Mouse (Mus musculus): ENCODE results near the gene Syt6. TPM values are rescaled to one million over a fixed set of nuclear protein-coding genes. Genes with fewer than 3 reads are reported as not detected.

The Syt6 gene
- polyA plus RNA-seq (2015; fragmentation: Nextera tagmentation; extraction: Ambion mirVana) = 0.02 TPM in 1 of 2 replicates, not detected in the other

- H3K9me3 ChIP-seq (replicated peaks) = no peaks in the 10 kb centered on the region
- no peak for ATAC-seq (ENCODE audit: insufficient read depth)
- no peak within 1 kb of the TSS for H3K27ac ChIP-seq (replicated peaks)
- H3K4me1 ChIP-seq (replicated peaks) = 0 out of 2 replicates have a peak, but pooled peaks cover 4% of the 10 kb centered on the region
- H3K27me3 ChIP-seq = peaks cover 83% of the 10 kb centered on the region
- H3K9ac ChIP-seq = no peak within 1 kb of the TSS
- no peaks in the 10 kb centered on the region for H3K36me3 ChIP-seq (replicated peaks)
- WGBS (ENCODE audit: insufficient replicate concordance) = 3% methylated on average over 44 of the region's 44 CpGs
- peak within 1 kb of the TSS; percentile 51 for H3K4me2 ChIP-seq
- H3K4me3 ChIP-seq (replicated peaks) = peak within 1 kb of the TSS; percentile 23; the same call in 1 of the 2 replicates
These were observed at the start of gene Syt6 for GRCm38 (mm10) chr3:103575156-103575892. Syt6 (plus strand) TSS chr3:103575231.

DNA sequence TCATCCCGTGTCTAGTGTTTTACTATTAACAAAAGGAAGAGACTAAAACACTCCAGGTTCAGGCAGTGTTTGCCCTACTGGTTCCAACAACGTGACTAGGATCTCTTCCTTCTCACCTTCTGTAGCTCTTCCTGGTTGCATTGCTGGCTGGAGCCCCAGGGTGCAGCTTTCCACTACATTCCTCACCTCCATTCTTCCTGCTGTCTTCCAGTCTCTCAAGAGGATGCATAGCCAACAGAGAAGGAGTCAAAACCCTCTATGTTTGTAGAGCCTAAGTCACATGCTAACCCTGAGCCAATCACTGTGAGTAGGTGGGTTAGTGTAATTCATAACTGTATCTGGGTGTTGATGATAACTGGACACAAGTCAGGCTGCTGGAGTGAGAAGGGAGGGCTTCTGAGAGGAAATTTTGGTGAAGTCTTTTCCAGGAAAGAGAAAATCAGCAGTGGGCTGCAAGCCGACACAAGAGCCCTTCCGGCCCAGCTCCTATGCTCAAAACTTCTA, 48.8 kb upstream of the Syt6 start:
- no peaks in the 10 kb centered on the region for H3K4me1 ChIP-seq (replicated peaks)
- H3K4me2 ChIP-seq = no peak overlapping the region
- H3K27me3 ChIP-seq = no peaks in the 10 kb centered on the region
- no peak overlapping the region for H3K27ac ChIP-seq (replicated peaks)
- no peaks in the 10 kb centered on the region for H3K9me3 ChIP-seq (replicated peaks)
- ATAC-seq (ENCODE audit: insufficient read depth) = no peak
- no peak overlapping the region for H3K9ac ChIP-seq
- H3K36me3 ChIP-seq (replicated peaks) = no peaks in the 10 kb centered on the region
- no peak overlapping the region for H3K4me3 ChIP-seq (replicated peaks)
- 55% methylated on average over 4 of the region's 4 CpGs for WGBS (ENCODE audit: insufficient replicate concordance)

DNA sequence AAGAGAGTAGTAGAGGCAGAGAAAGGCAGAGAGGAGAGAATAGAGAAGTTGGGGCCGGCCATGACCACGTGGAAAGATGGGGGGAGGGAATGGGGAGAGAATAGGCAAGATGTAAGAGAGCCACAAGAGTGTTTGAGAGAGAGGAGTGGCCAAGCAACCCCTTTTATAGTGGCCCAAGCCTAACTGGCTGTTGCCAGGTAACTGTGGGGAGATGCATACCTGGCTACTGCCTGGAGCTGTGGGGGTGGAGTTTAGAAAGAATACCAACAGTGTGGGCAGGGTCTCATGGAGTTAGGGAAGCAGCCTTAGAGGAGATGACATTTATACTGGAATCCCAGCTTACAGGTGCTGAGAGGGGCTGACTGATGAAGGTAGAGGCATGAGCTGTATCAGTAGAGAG, 48.2 kb upstream of the Syt6 start:
- Histone ChIP-seq H3K4me1 (replicated peaks) (no peaks in the 10 kb centered on the region), H3K9me3 (replicated peaks) (no peaks in the 10 kb centered on the region), H3K27ac (replicated peaks) (no peak overlapping the region), H3K9ac (no peak overlapping the region), H3K4me2 (no peak overlapping the region), H3K36me3 (replicated peaks) (no peaks in the 10 kb centered on the region), H3K4me3 (replicated peaks) (no peak overlapping the region), H3K27me3 (no peaks in the 10 kb centered on the region)
- WGBS (ENCODE audit: insufficient replicate concordance) = 10% methylated on average over 2 of the region's 2 CpGs
- ATAC-seq (ENCODE audit: insufficient read depth) = no peak

GRCm38 (mm10) chr3:103534036-103534435, 41.0 kb upstream of the Syt6 start:
- Histone ChIP-seq H3K4me1 (replicated peaks) (no peaks in the 10 kb centered on the region), H3K27ac (replicated peaks) (no peak overlapping the region), H3K4me3 (replicated peaks) (no peak overlapping the region), H3K36me3 (replicated peaks) (no peaks in the 10 kb centered on the region), H3K9me3 (replicated peaks) (no peaks in the 10 kb centered on the region), H3K9ac (no peak overlapping the region), H3K4me2 (no peak overlapping the region), H3K27me3 (no peaks in the 10 kb centered on the region)
- 74% methylated on average over 9 of the region's 9 CpGs for WGBS (ENCODE audit: insufficient replicate concordance)
- ATAC-seq (ENCODE audit: insufficient read depth) = no peak

- H3K9me3 ChIP-seq (replicated peaks) = no peaks in the 10 kb centered on the region
- no peak overlapping the region for H3K27ac ChIP-seq (replicated peaks)
- no peak overlapping the region for H3K4me3 ChIP-seq (replicated peaks)
- H3K4me1 ChIP-seq (replicated peaks) = no peaks in the 10 kb centered on the region
- 46% methylated on average over 5 of the region's 5 CpGs for WGBS (ENCODE audit: insufficient replicate concordance)
- no peak overlapping the region for H3K9ac ChIP-seq
- H3K36me3 ChIP-seq (replicated peaks) = no peaks in the 10 kb centered on the region
- no peak for ATAC-seq (ENCODE audit: insufficient read depth)
- H3K27me3 ChIP-seq = no peaks in the 10 kb centered on the region
- H3K4me2 ChIP-seq = no peak overlapping the region
These were observed 39.8 kb upstream of the Syt6 start for GRCm38 (mm10) chr3:103535207-103535606.

DNA sequence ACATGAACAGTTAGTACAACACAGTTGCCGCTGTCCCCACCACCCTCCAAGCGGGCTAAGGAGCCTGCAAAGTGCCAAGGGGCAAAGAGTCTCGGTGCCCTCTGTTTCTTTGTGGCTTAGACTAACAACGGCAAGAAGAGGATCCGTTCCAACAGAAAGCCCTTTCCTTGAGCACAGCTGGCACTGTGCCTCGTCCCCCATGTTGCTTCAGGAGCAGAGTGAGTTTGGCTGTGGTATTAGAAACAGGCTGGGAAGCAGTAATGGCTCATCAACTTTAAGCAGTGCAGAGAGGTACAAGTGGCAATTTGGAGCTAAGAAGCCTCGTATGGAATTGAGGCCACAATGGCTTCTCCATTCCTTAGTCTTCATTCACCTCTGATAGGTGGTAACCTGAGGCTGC, 35.9 kb upstream of the Syt6 start:
- H3K36me3 ChIP-seq (replicated peaks) = no peaks in the 10 kb centered on the region
- H3K27me3 ChIP-seq = no peaks in the 10 kb centered on the region
- H3K4me3 ChIP-seq (replicated peaks) = no peak overlapping the region
- no peaks in the 10 kb centered on the region for H3K9me3 ChIP-seq (replicated peaks)
- H3K4me1 ChIP-seq (replicated peaks) = no peaks in the 10 kb centered on the region
- no peak overlapping the region for H3K27ac ChIP-seq (replicated peaks)
- H3K4me2 ChIP-seq = no peak overlapping the region
- H3K9ac ChIP-seq = no peak overlapping the region
- ATAC-seq (ENCODE audit: insufficient read depth) = no peak
- WGBS (ENCODE audit: insufficient replicate concordance) = 57% methylated on average over 7 of the region's 7 CpGs

DNA sequence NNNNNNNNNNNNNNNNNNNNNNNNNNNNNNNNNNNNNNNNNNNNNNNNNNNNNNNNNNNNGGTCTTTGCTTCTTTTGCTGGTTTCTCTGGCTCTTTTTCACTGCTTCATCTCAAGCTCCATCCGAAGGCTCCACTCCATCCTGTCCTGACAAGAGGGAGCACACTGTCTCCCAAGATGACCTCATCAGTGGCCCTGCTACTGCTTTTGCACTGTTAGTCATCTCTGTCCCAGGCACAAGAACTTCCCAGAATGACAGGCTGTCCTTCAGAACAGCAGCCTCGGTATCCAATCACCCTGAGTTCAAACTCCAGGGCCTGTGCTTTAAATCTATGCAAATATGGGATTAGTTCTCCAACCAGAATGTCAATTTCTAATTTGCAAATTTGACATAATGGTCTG, 28.9 kb upstream of the Syt6 start:
- Histone ChIP-seq H3K36me3 (replicated peaks) (no peaks in the 10 kb centered on the region), H3K9me3 (replicated peaks) (no peaks in the 10 kb centered on the region), H3K27me3 (no peaks in the 10 kb centered on the region), H3K9ac (no peak overlapping the region), H3K27ac (replicated peaks) (no peak overlapping the region), H3K4me1 (replicated peaks) (no peaks in the 10 kb centered on the region), H3K4me2 (no peak overlapping the region), H3K4me3 (replicated peaks) (no peak overlapping the region)
- no peak for ATAC-seq (ENCODE audit: insufficient read depth)
- WGBS (ENCODE audit: insufficient replicate concordance) = 31% methylated on average over 2 of the region's 2 CpGs

- Histone ChIP-seq H3K27me3 (no peaks in the 10 kb centered on the region), H3K36me3 (replicated peaks) (no peaks in the 10 kb centered on the region)
- WGBS (ENCODE audit: insufficient replicate concordance) = 48% methylated on average over 3 of the region's 3 CpGs
These were observed 28.4 kb upstream of the Syt6 start for GRCm38 (mm10) chr3:103546626-103547025.

GRCm38 (mm10) chr3:103550236-103550635, 24.8 kb upstream of the Syt6 start:
- H3K4me3 ChIP-seq (replicated peaks) = no peak overlapping the region
- no peaks in the 10 kb centered on the region for H3K36me3 ChIP-seq (replicated peaks)
- no peaks in the 10 kb centered on the region for H3K4me1 ChIP-seq (replicated peaks)
- no peak for ATAC-seq (ENCODE audit: insufficient read depth)
- no peaks in the 10 kb centered on the region for H3K9me3 ChIP-seq (replicated peaks)
- H3K27me3 ChIP-seq = no peaks in the 10 kb centered on the region
- H3K27ac ChIP-seq (replicated peaks) = no peak overlapping the region
- no peak overlapping the region for H3K4me2 ChIP-seq
- no peak overlapping the region for H3K9ac ChIP-seq
- 65% methylated on average over 5 of the region's 5 CpGs for WGBS (ENCODE audit: insufficient replicate concordance)

More at GRCm38 (mm10) chr3:103546626-103547025, 28.4 kb upstream of the Syt6 start:
- Histone ChIP-seq H3K27ac (replicated peaks) (no peak overlapping the region), H3K9ac (no peak overlapping the region), H3K9me3 (replicated peaks) (no peaks in the 10 kb centered on the region), H3K4me2 (no peak overlapping the region), H3K4me1 (replicated peaks) (no peaks in the 10 kb centered on the region), H3K4me3 (replicated peaks) (no peak overlapping the region)
- ATAC-seq (ENCODE audit: insufficient read depth) = no peak; the same call in 1 of the 2 replicates

DNA sequence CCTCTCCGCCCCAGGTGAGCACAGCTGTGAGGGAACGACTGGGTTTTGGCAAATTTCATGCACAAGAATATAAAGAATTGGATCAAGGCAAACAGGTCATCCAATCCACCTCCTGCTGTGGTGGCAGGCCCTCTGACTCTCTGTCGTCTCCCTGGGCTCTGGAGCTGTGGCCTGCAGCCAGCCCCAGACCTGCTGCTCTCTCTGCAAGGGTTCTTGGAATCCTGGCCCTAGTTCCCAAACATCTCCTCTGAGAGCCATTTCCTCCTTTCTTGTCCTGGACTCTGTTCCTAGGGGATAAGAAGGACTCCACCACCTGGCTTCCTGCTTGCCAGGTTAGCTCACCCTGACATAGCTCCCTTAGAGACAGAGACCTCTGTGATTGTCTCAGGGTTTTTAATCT, 7.8 kb upstream of the Syt6 start:
- no peak overlapping the region for H3K4me2 ChIP-seq
- H3K4me1 ChIP-seq (replicated peaks) = no peaks in the 10 kb centered on the region
- H3K9ac ChIP-seq = no peak overlapping the region
- 51% methylated on average over 3 of the region's 3 CpGs for WGBS (ENCODE audit: insufficient replicate concordance)
- H3K4me3 ChIP-seq (replicated peaks) = no peak overlapping the region
- H3K36me3 ChIP-seq (replicated peaks) = no peaks in the 10 kb centered on the region
- peaks cover 13% of the 10 kb centered on the region for H3K27me3 ChIP-seq
- H3K27ac ChIP-seq (replicated peaks) = no peak overlapping the region
- no peaks in the 10 kb centered on the region for H3K9me3 ChIP-seq (replicated peaks)
- no peak for ATAC-seq (ENCODE audit: insufficient read depth)

DNA sequence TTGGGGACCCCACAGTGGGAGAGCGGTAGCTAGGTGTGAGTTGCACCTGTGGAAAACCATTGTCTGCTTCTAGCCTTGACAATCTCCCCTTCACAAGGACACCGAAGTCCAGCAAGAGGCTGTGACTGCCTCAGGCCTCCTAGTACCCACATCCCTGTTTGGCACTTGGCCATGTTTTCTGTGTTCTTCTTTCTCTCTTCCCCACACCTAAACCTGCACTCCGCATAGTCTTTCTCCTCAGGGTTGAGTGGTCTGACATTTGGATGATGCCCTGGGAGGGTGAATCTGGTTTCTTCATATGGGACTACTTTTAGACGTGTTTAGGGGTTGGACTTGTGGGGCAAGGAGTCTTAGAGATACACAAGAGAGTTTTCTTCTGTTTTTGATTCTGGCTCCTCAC, 2.5 kb upstream of the Syt6 start:
- Histone ChIP-seq H3K36me3 (replicated peaks) (no peaks in the 10 kb centered on the region), H3K9ac (no peak overlapping the region), H3K4me3 (replicated peaks) (no peak overlapping the region), H3K4me1 (replicated peaks) (0 out of 2 replicates have a peak, but pooled peaks cover 4% of the 10 kb centered on the region), H3K9me3 (replicated peaks) (no peaks in the 10 kb centered on the region), H3K27ac (replicated peaks) (no peak overlapping the region), H3K4me2 (no peak overlapping the region), H3K27me3 (peaks cover 66% of the 10 kb centered on the region)
- WGBS (ENCODE audit: insufficient replicate concordance) = 57% methylated on average over 4 of the region's 4 CpGs
- no peak for ATAC-seq (ENCODE audit: insufficient read depth)
